17 mouse cellular contexts compared by ENCODE assay signal in genomic region chr11:35607191-35607590, GRCm38 (mm10).
DNase-seq lines count a peak whose midpoint lies in the region; ATAC-seq lines count a peak whose summit lies in the region.
"Had no signal": no experiment of that assay in that cellular context is flagged by ENCODE, and none has a peak within 500 bp of the region (broad histone marks: within the 10 kb centered on the region; RNA-seq: fewer than 3 reads in every experiment).

No protein-coding gene starts in this region.

- no peak overlapping the region for H3K9ac ChIP-seq in hindbrain, embryonic 11.5 days (ENCODE audit: low read depth, low read length)
- H3K9ac ChIP-seq: forebrain, embryonic 12.5 days; limb, embryonic 13.5 days; liver, embryonic 15.5 days; stomach, embryonic 15.5 days had no signal

- peaks cover 44% of the 10 kb centered on the region for H3K4me1 ChIP-seq in hindbrain, embryonic 10.5 days (replicated peaks)
- H3K4me1 ChIP-seq in hindbrain, embryonic 11.5 days (replicated peaks; ENCODE audit: control insufficient read depth, insufficient read depth, low read length) = peaks cover 7% of the 10 kb centered on the region
- H3K4me1 ChIP-seq in embryonic facial prominence, embryonic 10.5 days = peaks cover 32% of the 10 kb centered on the region
- H3K4me1 ChIP-seq: liver, embryonic 15.5 days had no signal

- H3K4me3 ChIP-seq in hindbrain, embryonic 10.5 days = no peak overlapping the region
- H3K4me3 ChIP-seq in hindbrain, embryonic 11.5 days (ENCODE audit: low read depth, low read length) = no peak overlapping the region
- no peak overlapping the region for H3K4me3 ChIP-seq in embryonic facial prominence, embryonic 10.5 days
- H3K4me3 ChIP-seq: forebrain, embryonic 12.5 days; limb, embryonic 13.5 days; liver, embryonic 15.5 days; stomach, embryonic 15.5 days had no signal

- H3K9me3 ChIP-seq in hindbrain, embryonic 10.5 days = no peaks in the 10 kb centered on the region; the same call in 1 of the 2 replicates
- H3K9me3 ChIP-seq in hindbrain, embryonic 11.5 days (ENCODE audit: control insufficient read depth, low read length) = no peaks in the 10 kb centered on the region
- no peaks in the 10 kb centered on the region for H3K9me3 ChIP-seq in embryonic facial prominence, embryonic 10.5 days
- H3K9me3 ChIP-seq: forebrain, embryonic 12.5 days; limb, embryonic 13.5 days; liver, embryonic 15.5 days; stomach, embryonic 15.5 days had no signal

- 84% methylated on average over 4 of the region's 4 CpGs for WGBS in hindbrain, embryonic 10.5 days
- WGBS in hindbrain, embryonic 11.5 days = 82% methylated on average over 4 of the region's 4 CpGs
- WGBS in embryonic facial prominence, embryonic 10.5 days = 78% methylated on average over 4 of the region's 4 CpGs

- H3K27me3 ChIP-seq in hindbrain, embryonic 10.5 days (ENCODE audit: insufficient read depth, poor library complexity, severe bottlenecking) = peaks cover 10% of the 10 kb centered on the region
- H3K27me3 ChIP-seq in hindbrain, embryonic 11.5 days (ENCODE audit: control insufficient read depth, insufficient read depth, low read length) = no peaks in the 10 kb centered on the region
- H3K27me3 ChIP-seq in embryonic facial prominence, embryonic 10.5 days (replicated peaks; ENCODE audit: low read depth, poor library complexity, severe bottlenecking) = peaks cover 29% of the 10 kb centered on the region
- H3K27me3 ChIP-seq: limb, embryonic 13.5 days; liver, embryonic 15.5 days; stomach, embryonic 15.5 days had no signal

- no peak overlapping the region for H3K4me2 ChIP-seq in hindbrain, embryonic 11.5 days (replicated peaks; ENCODE audit: low read depth, low read length)
- H3K4me2 ChIP-seq: forebrain, embryonic 12.5 days; limb, embryonic 13.5 days; liver, embryonic 15.5 days; stomach, embryonic 15.5 days had no signal

- H3K27ac ChIP-seq in hindbrain, embryonic 10.5 days = 0 out of 2 replicates have a peak overlapping the region, but pooled peaks have one; percentile 41
- no peak overlapping the region for H3K27ac ChIP-seq in hindbrain, embryonic 11.5 days (ENCODE audit: low read depth, low read length)
- no peak overlapping the region for H3K27ac ChIP-seq in embryonic facial prominence, embryonic 10.5 days (replicated peaks)
- H3K27ac ChIP-seq: forebrain, embryonic 12.5 days; hindbrain, postnatal 0 days; limb, embryonic 13.5 days; liver, embryonic 15.5 days; stomach, embryonic 15.5 days had no signal

- DNase-seq in hindbrain, embryonic 10.5 days (ENCODE audit: low spot score) = no peak
- no peak for DNase-seq in hindbrain, embryonic 11.5 days (ENCODE audit: low spot score)
- peak; percentile 63 to 65 for DNase-seq in right cerebral cortex, adult 2 months (ENCODE audit: low spot score in 2 of 2)
- no peak for DNase-seq in right cerebral cortex, postnatal 4 days
- DNase-seq in left cerebral cortex, adult 18-20 months (ENCODE audit: low spot score in 2 of 2) = peak; percentile 43 to 49
- no peak for DNase-seq in cerebellum, postnatal 25 days
- DNase-seq in embryonic facial prominence, embryonic 10.5 days (ENCODE audit: low spot score) = no peak
- DNase-seq: gastrocnemius, postnatal 25 days; kidney, adult 2 months; kidney, postnatal 36 days; lung, postnatal 10 days; thymus, postnatal 25 days had no signal

- no peak for ATAC-seq in hindbrain, embryonic 11.5 days (ENCODE audit: low FRiP score)
- ATAC-seq: hindbrain, postnatal 0 days had no signal

- peaks cover 58% of the 10 kb centered on the region for H3K36me3 ChIP-seq in hindbrain, embryonic 10.5 days
- H3K36me3 ChIP-seq in hindbrain, embryonic 11.5 days (ENCODE audit: control insufficient read depth, insufficient read depth, low read length) = no peaks in the 10 kb centered on the region
- peaks cover 18% of the 10 kb centered on the region for H3K36me3 ChIP-seq in embryonic facial prominence, embryonic 10.5 days (replicated peaks)
- H3K36me3 ChIP-seq: forebrain, embryonic 12.5 days; liver, embryonic 15.5 days had no signal

Comparison
In these comparisons a context has a peak if more than half of its experiments do, and no peak if none do; other contexts are left out.
1. DNase-seq: peak in right cerebral cortex, adult 2 months (2 of 2) and left cerebral cortex, adult 18-20 months (2 of 2); none in hindbrain, embryonic 10.5 days (single experiment), hindbrain, embryonic 11.5 days (single experiment), right cerebral cortex, postnatal 4 days (single experiment), cerebellum, postnatal 25 days (0 of 2) and embryonic facial prominence, embryonic 10.5 days (single experiment).